Mouse (Mus musculus): ENCODE measurements at regions not wholly inside any gene's neighbourhood (a gene's known extent, or its start where the extent isn't known, plus 50 kb on each side); places are given as distances from the start of the nearest gene placed in this dataset.

DNA sequence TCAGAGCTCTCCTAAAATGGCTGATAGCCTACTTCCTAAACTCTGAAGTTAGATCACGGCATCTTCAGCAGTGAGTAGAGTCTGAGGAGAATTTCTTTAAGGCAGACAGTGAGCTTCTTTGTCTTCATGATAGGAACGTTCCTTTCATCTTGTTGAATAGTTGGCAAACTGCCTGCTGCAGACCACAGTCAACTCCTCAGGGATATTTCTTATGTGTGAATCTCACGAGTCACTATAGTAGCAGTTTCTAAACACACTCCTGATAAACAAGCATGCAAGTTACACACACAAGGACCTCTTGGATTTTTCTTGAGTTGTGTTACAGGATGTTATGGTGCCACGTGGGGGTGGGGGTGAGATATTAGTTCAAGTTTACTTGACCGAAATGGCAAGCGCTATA lies 205.2 kb downstream of the Gm11077 start:
- DNase-seq (ENCODE audit: low spot score in 2 of 2), result no peak

DNA sequence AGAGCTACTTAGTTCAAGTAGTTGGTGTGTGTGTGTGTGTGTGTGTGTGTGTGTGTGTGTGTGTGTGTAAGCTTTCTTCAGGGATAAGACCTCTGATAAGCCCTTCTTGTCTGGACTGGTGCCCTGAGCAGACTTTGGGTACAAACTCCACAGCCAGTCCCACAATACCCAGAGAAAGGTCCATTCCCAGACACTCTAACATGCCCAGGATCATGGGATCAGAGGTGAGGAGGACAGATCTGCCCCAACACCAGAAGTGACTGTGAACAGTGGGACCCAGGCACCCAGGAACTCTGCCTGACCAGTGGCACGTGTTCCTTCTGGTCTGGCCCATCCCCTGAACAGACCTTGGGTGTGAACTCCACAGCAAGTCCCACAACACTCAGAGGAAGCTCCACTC lies 208.9 kb downstream of the Gm11077 start:
- no peak for DNase-seq (ENCODE audit: low spot score in 2 of 2)

DNA sequence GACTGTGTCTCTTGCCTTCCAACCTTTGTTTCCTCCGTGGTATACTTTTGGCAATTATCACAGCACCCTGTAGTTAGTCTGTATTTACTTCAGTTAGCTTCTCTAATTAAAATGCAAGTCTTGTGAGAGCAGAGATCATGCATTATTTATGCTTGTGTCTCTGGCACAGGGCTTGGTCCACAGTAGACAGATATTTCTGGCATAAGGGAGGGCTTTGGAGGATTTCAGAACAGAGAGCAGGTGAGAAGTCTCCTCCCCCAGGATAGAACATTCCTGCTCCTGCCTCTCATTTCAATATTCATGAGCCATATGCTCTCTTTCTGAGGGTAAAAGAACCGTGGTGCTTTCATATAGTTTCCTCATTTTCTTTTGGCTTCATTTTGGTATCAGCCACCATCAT lies 217.6 kb downstream of the Gm11077 start:
- peak in 1 of 2 experiments; percentile 41 for DNase-seq (ENCODE audit: low spot score in 2 of 2)

DNA sequence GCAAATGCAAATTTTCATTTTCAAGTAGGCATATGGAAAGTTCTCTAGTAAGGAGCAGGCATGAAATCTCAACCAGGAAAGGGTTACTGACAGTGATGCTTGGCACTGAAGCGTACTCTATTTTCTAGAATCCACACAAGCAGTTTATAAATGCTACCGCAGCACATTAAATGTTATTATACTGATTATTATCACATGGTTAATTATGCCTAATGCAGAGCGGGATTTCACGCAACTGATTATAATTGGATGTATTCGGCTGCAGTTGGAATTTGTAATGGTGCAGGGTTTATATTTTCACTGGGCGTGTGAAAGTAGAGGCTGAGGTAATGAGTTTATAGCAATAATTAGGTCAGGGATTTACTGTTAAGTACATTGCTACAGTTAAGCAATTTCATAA lies 221.4 kb downstream of the Gm11077 start:
- no peak for DNase-seq (ENCODE audit: low spot score in 2 of 2)

DNA sequence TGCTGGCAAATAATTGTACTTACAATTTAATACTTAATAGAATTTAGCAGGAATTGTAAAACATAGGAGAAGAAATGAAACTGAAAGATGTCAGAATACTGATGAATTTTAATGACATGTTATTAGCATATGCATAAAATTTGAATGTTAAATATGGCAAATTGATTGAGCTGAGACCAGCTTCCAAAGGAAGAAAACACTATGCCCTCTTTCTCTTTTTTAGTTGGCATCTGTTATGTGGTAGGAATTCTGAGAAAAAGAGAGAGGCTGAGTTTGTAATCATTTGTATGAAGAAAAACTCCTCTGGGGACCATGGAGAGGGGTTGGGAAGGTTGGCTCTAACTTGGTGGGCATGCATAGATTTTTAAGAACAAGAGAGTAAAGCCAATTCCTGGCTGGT lies 224.2 kb downstream of the Gm11077 start:
- no peak for DNase-seq (ENCODE audit: low spot score in 2 of 2)

DNA sequence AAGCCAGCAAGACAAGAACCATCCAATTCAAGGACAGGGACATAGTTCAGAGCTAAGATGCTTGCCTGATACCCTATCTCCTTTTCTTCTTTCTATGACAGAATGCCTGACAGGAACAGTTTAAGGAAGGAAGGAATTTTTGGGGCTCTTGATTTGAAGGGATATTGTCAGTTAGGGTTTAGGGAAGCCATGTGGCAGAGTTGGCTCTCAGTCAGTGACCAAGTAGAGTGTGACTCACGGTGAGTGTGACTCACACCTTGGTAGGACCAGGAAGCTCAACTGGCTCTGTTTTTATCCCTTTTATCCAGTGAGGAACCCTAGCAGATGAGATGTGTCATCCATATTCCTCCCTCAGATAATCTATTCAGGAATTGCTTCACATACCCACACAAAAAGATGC lies 224.6 kb downstream of the Gm11077 start:
- DNase-seq (ENCODE audit: low spot score in 2 of 2), result no peak

DNA sequence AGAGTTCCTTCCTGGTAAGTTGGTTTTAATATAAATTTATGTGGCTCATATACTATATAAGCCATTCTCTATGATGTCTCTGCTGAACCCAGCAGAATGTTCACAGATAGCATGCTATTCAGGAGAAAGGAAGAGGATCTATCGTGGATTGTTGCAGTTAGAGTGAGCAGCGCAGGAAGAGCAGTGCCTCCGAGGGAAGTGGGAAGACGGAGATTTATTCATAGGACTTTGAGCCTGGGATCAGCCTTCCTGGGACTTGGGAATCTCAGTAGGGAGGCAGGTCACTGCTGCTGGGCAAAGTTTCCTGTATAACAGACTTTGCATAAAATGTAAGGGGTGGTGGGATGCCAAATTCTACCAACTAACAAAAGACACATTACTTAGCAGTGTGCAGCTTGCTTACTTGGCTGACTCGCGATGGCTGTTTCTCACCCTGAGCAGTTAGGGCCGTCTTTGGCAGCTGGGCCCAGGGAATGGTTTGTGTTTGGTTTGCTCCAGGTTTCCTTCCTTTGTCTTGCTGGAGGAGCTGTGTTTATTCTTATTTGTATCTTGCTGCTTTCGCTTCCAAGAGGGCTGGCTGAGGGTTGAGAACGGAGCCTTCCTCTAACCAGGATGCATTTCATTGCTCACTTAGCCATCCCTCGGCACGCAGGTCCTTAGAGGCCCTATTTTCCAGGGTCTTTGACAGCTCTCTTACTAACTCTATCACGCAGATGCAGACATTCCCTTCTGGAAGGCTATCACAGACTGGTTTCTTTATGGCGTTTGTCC lies 226.9 kb downstream of the Gm11077 start:
- DNase-seq (ENCODE audit: low spot score in 2 of 2), result no peak

DNA sequence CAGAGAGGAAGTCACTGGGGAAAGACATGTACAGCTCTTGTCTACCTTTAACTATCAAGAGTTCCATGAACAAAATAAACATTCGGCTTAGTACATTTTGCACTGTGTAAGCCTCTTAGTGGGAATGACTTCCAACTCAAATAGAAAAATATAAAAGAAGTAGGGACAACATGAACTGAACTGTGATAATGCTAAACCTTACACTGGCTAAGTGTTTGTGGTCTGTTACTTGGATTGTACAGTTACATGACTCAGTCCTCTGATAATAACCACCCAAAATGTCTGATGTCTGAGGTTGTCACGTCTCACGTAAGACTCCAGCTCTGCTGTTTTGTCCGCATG lies 227.4 kb downstream of the Gm11077 start:
- DNase-seq (ENCODE audit: low spot score in 2 of 2), result no peak

DNA sequence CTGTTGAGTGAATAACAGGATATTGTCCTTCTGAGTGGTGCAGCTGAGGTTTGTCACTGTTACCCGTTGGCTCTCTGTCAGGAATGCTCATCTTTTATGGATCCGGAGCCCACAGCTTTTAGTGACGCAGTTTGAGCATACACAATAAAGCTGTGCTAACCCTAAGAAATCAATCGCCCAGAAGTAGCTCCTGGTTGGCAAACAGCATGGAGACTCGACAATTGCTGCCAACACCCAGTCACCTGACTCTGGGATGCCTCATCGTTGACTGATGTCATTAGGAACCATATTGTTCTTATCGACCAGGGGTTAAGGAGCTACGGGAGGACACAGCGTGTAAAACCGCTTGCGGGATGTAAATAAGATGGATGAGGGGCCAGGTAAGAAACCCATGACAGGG lies 232.9 kb downstream of the Gm11077 start:
- no peak for DNase-seq (ENCODE audit: low spot score in 2 of 2)

DNA sequence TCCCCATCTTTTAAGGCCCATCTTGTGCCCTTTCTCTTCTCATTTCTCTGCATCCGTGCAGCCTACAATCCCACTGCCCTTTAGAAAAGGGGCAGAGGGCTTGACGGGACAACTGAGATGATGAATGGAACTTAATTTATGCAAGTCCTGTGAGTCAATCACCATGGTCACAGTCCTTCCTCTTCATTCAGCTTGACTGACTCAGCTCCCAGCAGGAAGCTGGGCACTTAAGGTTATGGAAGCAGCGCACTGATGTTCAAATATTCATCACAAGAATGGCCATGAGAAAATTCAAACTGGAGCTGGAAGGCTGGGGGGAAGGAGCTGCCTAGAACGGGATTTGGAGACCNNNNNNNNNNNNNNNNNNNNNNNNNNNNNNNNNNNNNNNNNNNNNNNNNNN lies 233.5 kb downstream of the Gm11077 start:
- no peak for DNase-seq (ENCODE audit: low spot score in 2 of 2)

DNA sequence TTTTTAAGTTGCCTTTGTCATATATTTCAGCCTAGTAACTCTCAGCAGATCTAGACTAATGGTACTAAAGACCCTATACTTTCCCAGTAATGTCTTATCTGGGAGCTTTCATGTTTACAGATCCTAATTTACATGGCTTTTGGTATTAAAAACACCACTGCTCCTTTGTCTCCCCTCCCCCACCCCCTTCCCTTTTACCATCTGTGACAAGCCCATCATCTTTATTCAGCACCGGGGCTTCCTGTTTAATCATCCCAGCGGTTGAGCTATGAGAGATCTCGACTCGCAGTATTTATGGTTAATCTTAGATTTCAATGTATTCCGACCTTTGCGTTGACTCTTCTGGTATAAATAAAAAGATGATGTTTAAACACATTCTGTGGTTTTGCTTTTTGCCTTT lies 244.6 kb downstream of the Gm11077 start:
- no peak for DNase-seq (ENCODE audit: low spot score in 2 of 2)

DNA sequence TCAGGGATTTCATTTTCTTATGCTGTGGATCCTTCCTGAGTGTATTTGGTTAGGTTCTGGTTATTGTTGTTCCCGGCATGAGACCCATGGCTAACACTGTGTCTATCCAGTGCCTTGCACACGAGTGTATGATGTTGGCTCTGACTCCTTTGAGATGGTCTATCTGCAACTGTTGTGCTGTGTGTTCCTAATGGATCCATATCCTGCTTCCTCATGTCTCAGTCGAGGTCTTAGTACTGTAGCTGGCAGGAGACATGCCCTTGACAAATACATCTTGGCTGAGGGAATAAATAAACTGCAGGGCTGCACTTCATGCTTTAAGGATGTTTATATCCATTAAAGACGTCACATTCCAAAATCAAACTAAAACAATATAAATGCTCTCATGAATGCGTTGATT lies 247.9 kb downstream of the Gm11077 start:
- no peak for DNase-seq (ENCODE audit: low spot score in 2 of 2)

DNA sequence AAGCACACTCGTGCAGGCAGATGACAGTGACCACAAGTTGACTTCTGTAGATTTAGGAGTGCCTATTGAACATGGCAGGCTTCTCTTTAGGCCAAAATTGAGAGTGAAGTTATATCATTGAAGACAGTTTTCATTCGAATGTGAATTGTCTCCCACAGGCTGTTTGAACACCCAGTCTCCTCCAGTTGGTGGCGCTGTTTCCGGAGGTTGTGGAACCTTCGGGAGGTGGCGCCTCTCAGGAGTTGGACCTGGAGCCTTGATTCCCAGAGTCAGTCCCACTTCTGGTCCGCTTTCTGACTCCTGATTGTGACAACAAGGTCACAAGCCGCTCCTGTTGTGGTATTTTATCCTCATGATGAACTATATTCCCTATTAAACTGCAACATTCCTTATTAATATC lies 254.5 kb downstream of the Gm11077 start:
- DNase-seq (ENCODE audit: low spot score in 2 of 2), result no peak

DNA sequence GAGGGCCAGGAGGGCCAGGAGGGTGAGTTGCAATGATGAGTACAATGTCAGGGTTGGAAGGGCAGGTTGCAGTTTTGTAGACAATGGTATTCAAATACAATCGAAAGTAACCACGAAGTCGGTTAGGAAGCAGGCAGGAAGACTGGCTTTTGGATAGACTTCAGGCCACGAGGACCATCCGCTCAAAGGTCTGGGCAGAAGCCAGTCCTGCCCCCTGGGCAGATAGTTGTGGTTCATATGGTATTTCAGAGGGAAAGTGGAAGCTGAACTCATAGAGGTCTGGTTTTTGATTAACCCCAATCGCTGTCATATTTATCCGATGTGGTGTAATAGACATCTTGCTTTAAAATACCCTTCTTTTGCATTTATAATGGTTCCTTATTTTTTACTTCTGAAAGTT lies 255.2 kb downstream of the Gm11077 start:
- DNase-seq (ENCODE audit: low spot score in 2 of 2), result no peak

DNA sequence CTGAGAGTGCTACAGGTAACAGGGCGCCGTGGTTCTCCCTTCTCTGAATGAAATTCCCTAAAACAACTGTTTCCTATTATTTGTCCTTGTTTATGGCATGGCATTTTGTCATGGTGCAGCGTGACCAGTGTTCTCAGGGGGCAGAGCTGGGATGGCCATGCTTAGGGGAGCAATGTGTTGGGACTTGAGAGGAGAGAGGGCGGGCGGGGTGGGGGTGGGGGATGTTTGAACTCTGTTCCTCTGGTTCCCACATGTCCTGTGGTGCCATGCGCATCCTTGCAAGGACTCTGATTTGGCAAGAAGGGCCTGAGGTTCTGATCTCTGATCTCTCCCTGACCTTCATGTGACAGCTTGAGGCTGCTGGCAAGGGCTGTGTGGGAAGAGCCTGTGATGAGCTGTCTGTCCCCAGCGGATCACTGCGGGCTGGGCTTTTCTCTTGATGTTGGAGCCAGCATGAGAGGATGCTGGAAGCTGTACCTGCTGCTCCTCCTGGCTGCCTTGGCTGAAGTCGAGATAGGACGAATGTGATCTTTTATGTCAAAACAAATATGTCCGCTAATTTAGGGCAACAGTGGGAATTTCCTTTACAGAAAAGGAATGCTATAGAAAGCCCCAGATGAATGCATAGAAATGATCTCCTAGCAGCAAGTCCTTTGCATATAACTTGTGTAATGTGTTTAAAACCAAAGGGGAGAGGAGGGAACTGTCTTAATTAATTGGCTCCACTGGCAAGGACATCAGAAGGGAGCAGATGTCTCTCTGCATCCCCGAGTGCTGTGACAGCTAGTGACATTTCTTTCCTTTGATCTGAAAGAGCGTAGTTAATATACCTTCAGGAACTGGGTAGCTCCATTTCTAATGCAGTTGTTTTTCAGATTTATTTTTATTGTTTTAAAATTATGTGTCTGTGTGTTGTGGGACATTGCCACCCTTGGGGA lies 255.2 kb upstream of the Pde3a start:
- DNase-seq (ENCODE audit: low spot score in 2 of 2), result no peak

DNA sequence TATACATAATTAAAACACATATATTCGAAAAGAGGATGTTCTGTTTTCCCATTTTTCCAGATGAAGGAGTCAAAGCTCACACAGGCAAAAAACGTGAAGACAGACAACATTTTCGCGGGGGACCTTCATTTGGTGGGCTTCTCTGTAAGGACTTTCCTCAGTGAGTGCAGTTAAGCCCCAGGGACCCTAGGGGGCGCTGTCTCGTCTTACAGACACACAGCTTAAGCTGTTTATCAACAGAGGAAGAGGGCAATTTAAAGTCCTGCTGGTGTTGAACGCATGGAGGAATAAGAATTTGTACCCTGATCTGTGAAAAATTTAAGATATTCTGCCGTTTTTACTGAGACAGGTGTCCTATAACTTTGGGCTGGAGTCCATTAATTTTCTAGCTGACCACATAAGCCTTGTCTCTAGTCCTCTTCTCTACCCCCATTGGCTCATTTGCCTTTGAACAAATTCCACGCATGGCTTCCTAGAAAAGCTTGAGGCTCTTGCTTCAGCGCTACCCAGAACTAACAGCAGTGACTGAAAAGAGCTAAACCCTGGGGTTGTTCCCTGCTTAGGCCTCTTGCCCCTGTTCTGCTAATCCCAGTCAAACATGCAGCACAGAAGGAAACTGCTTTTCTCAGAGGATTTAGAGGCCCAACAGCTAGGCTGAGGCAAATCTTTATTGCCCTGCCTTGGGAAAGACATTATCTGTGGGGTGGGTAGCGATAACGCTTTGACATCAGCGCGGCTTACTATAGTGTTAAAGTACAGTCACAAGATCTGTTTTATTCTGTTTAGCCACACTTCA lies 253.5 kb upstream of the Pde3a start:
- no peak for DNase-seq (ENCODE audit: low spot score in 2 of 2)

DNA sequence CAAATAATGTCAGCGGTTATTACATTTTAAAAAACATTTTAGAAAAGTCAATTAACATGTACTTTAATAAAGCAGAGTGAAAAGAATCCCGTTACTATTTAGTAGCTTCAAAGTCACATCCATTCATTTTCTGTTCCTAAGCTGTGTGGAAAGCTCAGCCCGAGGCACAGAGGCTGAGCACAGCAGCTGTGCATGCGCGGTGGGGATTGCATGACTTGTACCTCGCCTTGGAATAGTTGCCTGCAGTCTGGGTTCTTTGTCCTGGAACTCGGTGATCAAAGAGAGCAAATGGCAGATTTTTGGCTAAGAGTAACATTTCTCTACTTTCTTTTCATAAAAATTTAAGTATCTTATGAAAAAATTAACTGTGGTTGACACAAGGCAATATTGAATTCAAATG lies 251.0 kb upstream of the Pde3a start:
- DNase-seq (ENCODE audit: low spot score in 2 of 2), result no peak

DNA sequence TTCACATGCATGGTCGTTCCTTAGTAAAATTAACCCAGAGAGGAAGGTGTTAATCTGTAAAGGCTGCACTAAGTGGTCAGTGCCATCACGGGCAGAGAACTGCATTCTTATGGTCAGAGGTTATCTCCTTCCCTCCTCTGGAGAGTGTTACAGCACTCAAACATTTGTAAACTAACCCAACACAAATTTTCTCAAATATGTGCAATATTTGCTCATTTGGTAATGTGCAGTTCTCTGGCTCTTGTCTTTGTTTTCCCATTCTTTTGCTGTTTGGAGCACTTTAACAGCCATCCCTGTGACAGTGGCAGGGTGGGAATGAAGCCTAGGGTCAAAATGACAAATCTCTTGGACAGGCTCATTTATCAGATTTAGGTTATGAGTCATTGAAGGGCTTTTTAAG lies 248.5 kb upstream of the Pde3a start:
- no peak for DNase-seq (ENCODE audit: low spot score in 2 of 2)

DNA sequence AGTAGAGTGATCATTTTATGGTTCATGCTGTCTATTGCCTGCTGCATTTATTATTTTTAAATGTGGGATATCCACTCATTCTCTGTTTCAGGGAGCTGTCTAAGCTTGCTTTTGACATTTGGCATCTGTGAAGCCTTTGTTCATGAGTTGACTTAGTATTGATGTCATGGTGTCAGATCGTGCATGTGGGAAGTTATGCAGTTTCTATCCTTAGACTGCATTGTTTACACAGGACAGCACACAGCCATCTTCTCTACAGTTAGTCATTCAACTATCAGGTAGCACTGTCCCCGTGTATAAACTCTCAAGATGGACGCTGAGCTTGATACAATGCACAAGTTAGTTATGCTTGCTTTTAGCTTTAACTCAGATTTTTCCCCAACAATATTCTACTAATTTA lies 247.8 kb upstream of the Pde3a start:
- no peak for DNase-seq (ENCODE audit: low spot score in 2 of 2)

DNA sequence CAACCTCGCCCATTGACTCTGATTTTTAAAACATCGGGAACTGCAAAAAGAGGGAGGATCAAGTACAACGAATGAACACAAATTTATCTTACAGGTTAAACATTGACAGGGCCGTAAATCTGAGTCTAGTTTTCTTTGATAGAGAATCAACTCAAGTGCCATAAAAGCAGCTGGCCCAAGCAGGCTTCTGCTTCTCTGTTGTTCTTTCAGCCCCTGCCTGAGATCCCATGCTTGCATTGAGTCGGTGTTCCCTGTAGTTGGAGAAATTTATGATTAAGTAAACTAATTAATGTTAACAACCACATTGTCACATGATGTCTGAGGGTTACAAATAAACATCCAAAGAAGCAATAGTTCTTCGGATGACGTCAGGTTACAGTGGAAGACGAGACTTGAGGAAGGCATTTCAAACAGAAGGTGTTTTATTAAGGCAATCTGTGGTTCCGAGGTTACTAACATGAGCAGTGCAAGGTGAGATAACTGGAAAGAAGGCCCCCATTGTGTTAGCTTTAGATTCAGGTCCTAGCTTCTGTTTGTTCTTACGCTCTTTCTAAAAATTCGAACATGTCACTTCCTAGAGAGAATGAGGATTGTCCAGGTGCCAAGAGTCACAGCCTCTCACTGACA lies 233.9 kb upstream of the Pde3a start:
- DNase-seq (ENCODE audit: low spot score in 2 of 2), result no peak

DNA sequence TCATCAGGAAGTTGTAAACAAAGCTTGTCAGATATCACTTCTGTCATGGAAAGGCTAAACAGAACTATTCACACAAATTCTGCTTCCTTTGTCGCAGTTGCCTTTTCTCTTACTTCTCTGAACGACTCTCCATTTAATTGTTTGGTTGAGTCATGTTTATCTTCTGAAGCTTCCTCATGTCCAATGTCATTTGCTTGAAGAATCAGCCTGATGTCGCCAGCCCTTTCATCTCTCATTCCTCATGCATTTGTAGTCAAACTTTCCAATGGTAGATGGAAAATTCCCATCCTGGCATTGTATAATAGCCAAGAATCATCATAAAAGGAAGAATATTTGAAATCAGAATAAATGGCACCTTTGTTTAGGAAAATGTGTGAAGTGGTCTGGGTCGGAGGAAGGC lies 225.6 kb upstream of the Pde3a start:
- no peak for DNase-seq (ENCODE audit: low spot score in 2 of 2)

DNA sequence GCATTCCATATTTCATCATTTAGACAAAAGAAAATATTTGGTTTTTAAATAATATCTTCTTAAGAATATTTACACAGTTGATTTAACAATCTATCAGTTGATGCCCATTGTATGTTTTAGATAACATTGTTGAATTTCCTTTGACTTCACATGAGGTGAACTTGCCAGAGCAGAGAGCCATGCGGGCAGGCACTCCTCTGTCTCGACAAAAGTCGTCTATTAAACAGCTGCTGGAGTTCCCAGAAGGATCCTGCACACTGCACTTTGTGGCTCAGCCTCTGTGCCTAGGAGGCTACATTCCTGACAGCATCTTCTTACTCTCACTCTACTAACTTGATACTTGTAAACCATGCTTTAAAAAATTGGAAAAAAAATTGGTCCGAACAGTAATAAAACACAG lies 221.7 kb upstream of the Pde3a start:
- DNase-seq (ENCODE audit: low spot score in 2 of 2), result no peak
